Mouse (Mus musculus) kidney, embryonic 14.5 days (tissue): ENCODE data around the gene Lzic. TPM values are rescaled to one million over a fixed set of nuclear protein-coding genes. Genes with fewer than 3 reads are reported as not detected.

Experiments
- ATAC-seq: fragments of 200-750 bp; cut with Nextera tagmentation; 2 replicates; pipeline ENCODE4 v1.8.0; 2017; ENCODE audit warnings: moderate number of reproducible peaks, mild to moderate bottlenecking, moderate TSS enrichment, moderate library complexity; ENCODE audit not compliant: low FRiP score, low TSS enrichment
- H3K27ac ChIP-seq: fragments of 300-500 bp; sonication (generic); 2 replicates; pipeline ENCODE4 v1.5.1; 2014; ENCODE audit warnings: low read depth, mild to moderate bottlenecking, low read length, moderate library complexity, mixed read lengths
- H3K27me3 ChIP-seq: fragments of 300-500 bp; sonication (generic); 2 replicates; pipeline ENCODE4 v1.6.1; 2014; ENCODE audit warnings: mild to moderate bottlenecking, low read length; ENCODE audit not compliant: control insufficient read depth, insufficient read depth
- H3K36me3 ChIP-seq: fragments of 300-500 bp; sonication (generic); 2 replicates; pipeline ENCODE4 v1.6.1; 2014; ENCODE audit warnings: low read length, mixed read lengths; ENCODE audit not compliant: control insufficient read depth, insufficient read depth
- H3K4me1 ChIP-seq: fragments of 300-500 bp; sonication (generic); 2 replicates; pipeline ENCODE4 v1.6.1; 2014; ENCODE audit warnings: low read length, mixed read lengths; ENCODE audit not compliant: control insufficient read depth, insufficient read depth
- H3K4me2 ChIP-seq: fragments of 300-500 bp; sonication (generic); replicated peaks from 2 replicates; pipeline ENCODE4 v1.6.1; 2014; ENCODE audit warnings: low read depth, mild to moderate bottlenecking, low read length
- H3K4me3 ChIP-seq: fragments of 300-500 bp; sonication (generic); 2 replicates; pipeline ENCODE4 v1.5.1; 2014; ENCODE audit warnings: mild to moderate bottlenecking, low read length
- H3K9ac ChIP-seq: fragments of 300-500 bp; sonication (generic); 2 replicates; pipeline ENCODE4 v1.6.1; 2014; ENCODE audit warnings: low read depth, mild to moderate bottlenecking, low read length, moderate library complexity
- H3K9me3 ChIP-seq: fragments of 300-500 bp; sonication (generic); 2 replicates; pipeline ENCODE4 v1.6.1; 2016; ENCODE audit warnings: low read length; ENCODE audit not compliant: control insufficient read depth
- WGBS: fragments of 180-500 bp; shearing (Covaris S2); extraction: QIAGEN DNeasy Blood & Tissue Kit; methylation state at CpG from one replicate; pipeline ENCODE4 v1.1.7; 2014; 5-methylcytosine and 5-hydroxymethylcytosine counted together
- polyA plus RNA-seq: library from polyadenylated mRNA; unstranded; fragments of >200 nt; fragmentation: Nextera tagmentation; extraction: Ambion mirVana; gene quantifications from 2 replicates; pipeline ENCODE4 v1.2.1, GENCODE M21; 2014

Gene Lzic
- polyA plus RNA-seq, 1 experiment from 2014 or later = 47.3 TPM

GRCm38 (mm10) chr4:149512072-149512471 is 27.0 kb downstream of the Lzic start:
- Histone ChIP-seq H3K9ac (no peak overlapping the region), H3K4me3 (no peak overlapping the region), H3K36me3 (no peaks in the 10 kb centered on the region), H3K27me3 (no peaks in the 10 kb centered on the region), H3K4me2 (no peak overlapping the region), H3K4me1 (no peaks in the 10 kb centered on the region), H3K9me3 (no peaks in the 10 kb centered on the region), H3K27ac (no peak overlapping the region)
- WGBS = 86% methylated on average over 7 of the region's 7 CpGs
- no peak for ATAC-seq

GRCm38 (mm10) chr4:149515706-149516105 is 30.7 kb downstream of the Lzic start:
- H3K27me3 ChIP-seq = no peaks in the 10 kb centered on the region
- H3K9ac ChIP-seq = no peak overlapping the region
- H3K9me3 ChIP-seq = no peaks in the 10 kb centered on the region
- no peak overlapping the region for H3K4me2 ChIP-seq
- no peak overlapping the region for H3K27ac ChIP-seq
- H3K36me3 ChIP-seq = no peaks in the 10 kb centered on the region
- 86% methylated on average over 5 of the region's 5 CpGs for WGBS
- H3K4me3 ChIP-seq = no peak overlapping the region
- ATAC-seq = no peak
- H3K4me1 ChIP-seq = peaks cover 9% of the 10 kb centered on the region

- Histone ChIP-seq H3K4me2 (peak within 1 kb of the TSS; percentile 90), H3K27me3 (no peaks in the 10 kb centered on the region), H3K4me1 (peaks cover 13% of the 10 kb centered on the region), H3K36me3 (no peaks in the 10 kb centered on the region), H3K9ac (peak within 1 kb of the TSS; percentile 89), H3K4me3 (peak within 1 kb of the TSS; percentile 78), H3K9me3 (no peaks in the 10 kb centered on the region), H3K27ac (peak within 1 kb of the TSS; percentile 10; the same call in 1 of the 2 replicates)
- peak; percentile 99 for ATAC-seq
- 1% methylated on average over 45 of the region's 46 CpGs for WGBS
These were observed 32.9 kb downstream of the Lzic start, which contains the start of gene Ctnnbip1 for GRCm38 (mm10) chr4:149517868-149518340. Ctnnbip1 (plus strand) TSS chr4:149518236.

GRCm38 (mm10) chr4:149518351-149519220 is 33.6 kb downstream of the Lzic start:
- H3K4me3 ChIP-seq = peak overlapping the region; percentile 78
- H3K9me3 ChIP-seq = no peaks in the 10 kb centered on the region
- ATAC-seq = no peak
- H3K27ac ChIP-seq = no peak overlapping the region; the same call in 1 of the 2 replicates
- peak overlapping the region; percentile 90 for H3K4me2 ChIP-seq
- H3K9ac ChIP-seq = peak overlapping the region; percentile 89
- no peaks in the 10 kb centered on the region for H3K27me3 ChIP-seq
- H3K36me3 ChIP-seq = no peaks in the 10 kb centered on the region
- 3% methylated on average over 50 of the region's 52 CpGs for WGBS
- peaks cover 13% of the 10 kb centered on the region for H3K4me1 ChIP-seq

GRCm38 (mm10) chr4:149521258-149521657 is 36.2 kb downstream of the Lzic start:
- Histone ChIP-seq H3K4me3 (no peak overlapping the region), H3K9me3 (no peaks in the 10 kb centered on the region), H3K4me2 (no peak overlapping the region), H3K27ac (no peak overlapping the region), H3K9ac (no peak overlapping the region), H3K36me3 (no peaks in the 10 kb centered on the region; the same call in 1 of the 2 replicates), H3K4me1 (peaks cover 27% of the 10 kb centered on the region), H3K27me3 (no peaks in the 10 kb centered on the region)
- WGBS = 62% methylated on average over 10 of the region's 10 CpGs
- no peak for ATAC-seq

- H3K4me1 ChIP-seq = peaks cover 42% of the 10 kb centered on the region
- 83% methylated on average over 6 of the region's 6 CpGs for WGBS
These were observed 38.9 kb downstream of the Lzic start for GRCm38 (mm10) chr4:149523961-149524360.

GRCm38 (mm10) chr4:149525170-149525569 is 40.1 kb downstream of the Lzic start:
- no peaks in the 10 kb centered on the region for H3K27me3 ChIP-seq
- H3K4me2 ChIP-seq = no peak overlapping the region
- no peaks in the 10 kb centered on the region; the same call in 1 of the 2 replicates for H3K36me3 ChIP-seq
- H3K9me3 ChIP-seq = no peaks in the 10 kb centered on the region
- no peak overlapping the region for H3K4me3 ChIP-seq
- no peak for ATAC-seq
- 79% methylated on average over 4 of the region's 4 CpGs for WGBS
- H3K27ac ChIP-seq = no peak overlapping the region
- H3K9ac ChIP-seq = no peak overlapping the region
- H3K4me1 ChIP-seq = peaks cover 44% of the 10 kb centered on the region

More at GRCm38 (mm10) chr4:149523961-149524360, 38.9 kb downstream of the Lzic start:
- Histone ChIP-seq H3K9me3 (no peaks in the 10 kb centered on the region), H3K27me3 (no peaks in the 10 kb centered on the region), H3K4me2 (no peak overlapping the region), H3K27ac (no peak overlapping the region), H3K9ac (no peak overlapping the region), H3K4me3 (no peak overlapping the region), H3K36me3 (no peaks in the 10 kb centered on the region; the same call in 1 of the 2 replicates)
- no peak for ATAC-seq

GRCm38 (mm10) chr4:149525811-149526210 is 40.8 kb downstream of the Lzic start:
- Histone ChIP-seq H3K4me1 (peaks cover 44% of the 10 kb centered on the region), H3K9ac (no peak overlapping the region), H3K9me3 (no peaks in the 10 kb centered on the region), H3K27me3 (no peaks in the 10 kb centered on the region), H3K4me3 (no peak overlapping the region), H3K27ac (no peak overlapping the region), H3K36me3 (no peaks in the 10 kb centered on the region; the same call in 1 of the 2 replicates), H3K4me2 (no peak overlapping the region)
- ATAC-seq = no peak
- 56% methylated on average over 6 of the region's 6 CpGs for WGBS

- no peak overlapping the region for H3K27ac ChIP-seq
These were observed 41.3 kb downstream of the Lzic start for GRCm38 (mm10) chr4:149526330-149526729.

More at GRCm38 (mm10) chr4:149526330-149526729, 41.3 kb downstream of the Lzic start:
- no peaks in the 10 kb centered on the region for H3K27me3 ChIP-seq
- no peaks in the 10 kb centered on the region; the same call in 1 of the 2 replicates for H3K36me3 ChIP-seq
- H3K9me3 ChIP-seq = no peaks in the 10 kb centered on the region
- ATAC-seq = peak; percentile 72
- no peak overlapping the region for H3K4me2 ChIP-seq
- H3K4me1 ChIP-seq = peaks cover 40% of the 10 kb centered on the region
- 26% methylated on average over 7 of the region's 7 CpGs for WGBS
- no peak overlapping the region for H3K9ac ChIP-seq
- no peak overlapping the region for H3K4me3 ChIP-seq
